Mouse (Mus musculus) myocyte (in vitro differentiated cells): Measurements from ENCODE around the gene Miga2.
A peak's percentile ranks its signal among the peaks of the same experiment; 100 is the strongest.

ENCODE experiments used
- E2F4 ChIP-seq: IDR thresholded peaks from one replicate; pipeline ENCODE4 v1.6.1; 2011; ENCODE audit warnings: mild to moderate bottlenecking, control low read depth, moderate library complexity; ENCODE audit not compliant: insufficient read depth
- MAX ChIP-seq: IDR thresholded peaks from one replicate; pipeline ENCODE4 v1.6.1; 2011; ENCODE audit warnings: low read depth, mild to moderate bottlenecking, control low read depth
- MYOG ChIP-seq, 3 experiments: IDR thresholded peaks; one replicate each; pipeline ENCODE4 v1.6.1; 2011; ENCODE audit warnings: control low read depth in 2 of 3, low read depth in 2 of 3, mild to moderate bottlenecking in 2 of 3; ENCODE audit not compliant: insufficient read length in 2 of 3, control insufficient read depth in 1 of 3, insufficient read depth in 1 of 3
- POLR2A ChIP-seq: IDR thresholded peaks from one replicate; pipeline ENCODE4 v1.6.1; 2011; ENCODE audit warnings: low read depth, mild to moderate bottlenecking, control low read depth, moderate library complexity; ENCODE audit not compliant: insufficient read length
- REST ChIP-seq: IDR thresholded peaks from one replicate; pipeline ENCODE4 v1.6.1; 2011; ENCODE audit warnings: mild to moderate bottlenecking, control low read depth, moderate library complexity; ENCODE audit not compliant: insufficient read depth, insufficient read length
- SRF ChIP-seq: IDR thresholded peaks from one replicate; pipeline ENCODE4 v1.6.1; 2011; ENCODE audit warnings: low read depth; ENCODE audit not compliant: control insufficient read depth, insufficient read length
- TCF12 ChIP-seq: IDR thresholded peaks from one replicate; pipeline ENCODE4 v1.6.1; 2011; ENCODE audit warnings: mild to moderate bottlenecking, control low read depth; ENCODE audit not compliant: poor library complexity, insufficient read depth, severe bottlenecking
- USF1 ChIP-seq: IDR thresholded peaks from one replicate; pipeline ENCODE4 v1.6.1; 2011; ENCODE audit warnings: low read depth, mild to moderate bottlenecking, control low read depth, moderate library complexity

- no peak for TF ChIP-seq POLR2A
- TF ChIP-seq TCF12, result no peak
- no peak for TF ChIP-seq E2F4
- TF ChIP-seq REST, result no peak
- TF ChIP-seq MYOG (IDR thresholded peaks at IDR 0.05; ENCODE audit: control insufficient read depth in 1 of 3, insufficient read depth in 1 of 3, insufficient read length in 2 of 3, low read depth in 2 of 3), result peak in 2 of 3 experiments; percentile 48 to 69
- no peak for TF ChIP-seq SRF
- TF ChIP-seq MAX, result no peak
- no peak for TF ChIP-seq USF1
Observed at GRCm38 (mm10) chr2:30397986-30398512, 34.0 kb downstream of the Miga2 start.
